Mouse (Mus musculus) gastrocnemius, adult 2 months (tissue): ENCODE data around the gene Srp54a. TPM values are rescaled to one million over a fixed set of nuclear protein-coding genes. Genes with fewer than 3 reads are reported as not detected.
"Not testable (repeated sequence)": the region's sequence is repeated elsewhere in the genome, so short reads cannot be mapped to it uniquely, and the experiment has no call there.

Experiments used
- DNase-seq: peaks from one replicate; pipeline ENCODE4 v3.0.0; 2022
- H3K27ac ChIP-seq: fragments of 200-600 bp; 2 replicates; pipeline ENCODE4 v1.8.1; 2022; ENCODE audit warnings: mild to moderate bottlenecking
- H3K4me3 ChIP-seq: fragments of 200-600 bp; 2 replicates; pipeline ENCODE4 v1.8.1; 2022; ENCODE audit warnings: mild to moderate bottlenecking, moderate library complexity
- CTCF ChIP-seq: fragments of 200-600 bp; IDR thresholded peaks from 2 replicates; pipeline ENCODE4 v1.8.1; 2022; ENCODE audit warnings: antibody characterized with exemption, mild to moderate bottlenecking, moderate library complexity
- intact Hi-C: fragments of 180-260 bp; cut with DNase I; formaldehyde crosslinking; loops from one replicate; pipeline ENCODE4 v1.15.1; 2025
- total RNA-seq, 2 experiments: library from RNA; stranded (reverse); gene quantifications; 2 replicates each; pipeline ENCODE4 v1.2.3; 2021

Srp54a gene
- total RNA-seq, 2 experiments from 2014 or later = 73.7 to 94.3 TPM

- TF ChIP-seq CTCF = no peak
- no peak for DNase-seq
- Histone ChIP-seq H3K27ac (no peak overlapping the region), H3K4me3 (no peak overlapping the region)
- intact Hi-C loops = no loop called here
Observed at GRCm38 (mm10) chr12:55061006-55061405, 19.1 kb upstream of the Srp54a start.

DNA sequence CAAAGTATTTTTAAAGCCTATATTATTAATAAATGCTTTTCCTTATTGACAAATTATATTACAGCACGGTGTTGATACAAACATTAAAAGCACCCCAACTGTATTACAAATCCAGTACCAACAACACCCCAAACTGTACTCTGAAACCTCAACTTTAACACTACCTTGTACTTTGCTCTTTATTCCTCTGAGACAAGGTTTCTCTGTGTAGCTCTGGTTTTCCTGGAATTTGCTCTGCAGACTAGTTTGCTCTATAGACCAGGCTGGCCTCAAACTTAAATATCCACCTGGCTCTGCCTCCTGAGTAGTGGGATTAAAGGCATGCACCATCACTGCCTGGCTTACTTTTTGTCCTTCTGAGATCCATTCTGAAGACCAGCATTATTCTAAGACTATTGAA, 17.9 kb upstream of the Srp54a start:
- H3K4me3 ChIP-seq = no peak overlapping the region
- no peak overlapping the region for H3K27ac ChIP-seq
- intact Hi-C loops = no loop called here
- DNase-seq = no peak
- TF ChIP-seq CTCF = no peak

DNA sequence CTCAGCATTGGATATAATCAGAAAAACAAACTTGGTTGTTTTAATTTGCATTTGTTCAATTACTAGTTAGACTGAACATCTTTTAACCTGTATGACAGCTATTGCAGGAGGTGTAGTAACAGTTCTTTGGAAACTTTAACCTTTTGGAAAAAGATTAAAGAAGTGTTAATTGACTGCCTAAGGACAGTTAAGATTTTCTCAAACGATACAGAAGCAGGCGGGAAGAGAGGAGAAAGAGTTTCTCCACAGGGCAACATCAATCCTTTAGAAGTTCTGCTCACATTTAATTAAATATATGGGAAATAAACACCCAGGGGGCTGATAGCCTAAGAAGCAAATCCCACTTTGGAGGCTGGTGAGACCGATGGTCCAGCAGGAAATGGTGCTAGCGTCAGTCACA, 7.6 kb upstream of the Srp54a start:
- no peak for TF ChIP-seq CTCF
- intact Hi-C loops = no loop called here
- H3K27ac ChIP-seq = no peak overlapping the region
- no peak for DNase-seq
- no peak overlapping the region for H3K4me3 ChIP-seq

- no peak for TF ChIP-seq CTCF
- H3K4me3 ChIP-seq = no peak overlapping the region
- no peak for DNase-seq
- intact Hi-C loops = no loop called here
- no peak overlapping the region for H3K27ac ChIP-seq
Observed at GRCm38 (mm10) chr12:55073686-55074085, 6.4 kb upstream of the Srp54a start.

DNA sequence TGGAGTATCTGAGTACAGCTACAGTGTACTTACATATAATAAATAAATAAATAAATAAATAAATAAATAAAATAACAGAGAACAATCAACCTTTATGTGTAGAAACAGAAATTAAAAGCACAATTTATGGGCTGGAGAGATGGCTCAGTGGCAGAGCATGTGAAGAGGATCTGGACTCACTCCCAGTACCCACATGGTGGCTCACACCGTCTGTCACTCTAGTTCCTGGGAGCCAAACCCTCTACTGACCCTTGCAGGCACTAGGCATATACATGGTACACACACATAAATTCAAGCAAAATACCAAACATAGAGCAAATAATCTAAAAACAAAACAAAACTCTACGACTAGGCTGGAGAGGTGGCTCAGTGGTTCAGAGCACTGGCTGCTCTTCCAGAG, 4.8 kb upstream of the Srp54a start:
- H3K4me3 ChIP-seq = no peak overlapping the region
- H3K27ac ChIP-seq = no peak overlapping the region
- TF ChIP-seq CTCF = no peak
- intact Hi-C loops = no loop called here
- no peak for DNase-seq

DNA sequence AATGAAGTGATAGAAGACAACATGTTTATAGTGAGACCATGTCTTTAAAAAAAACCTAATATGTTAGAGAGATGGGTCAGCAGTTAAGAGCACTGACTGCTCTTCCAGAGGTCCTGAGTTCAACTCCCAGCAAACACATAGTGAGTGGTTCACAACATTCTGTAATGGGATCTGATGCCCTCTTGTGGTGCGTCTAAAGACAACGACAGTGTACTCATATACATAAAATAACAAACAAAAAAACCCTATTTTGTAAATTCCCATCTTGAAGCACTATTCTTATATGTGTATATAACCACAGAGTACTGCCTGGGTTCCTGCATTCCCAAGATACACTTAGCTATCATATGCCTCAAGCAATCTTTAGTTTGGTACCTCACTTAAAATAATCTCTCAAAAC, 1.4 kb upstream of the Srp54a start:
- H3K27ac ChIP-seq, H3K4me3 ChIP-seq, DNase-seq, intact Hi-C loops: not testable (repeated sequence)
- peak; percentile 34; the same call in 1 of the 2 replicates for TF ChIP-seq CTCF

DNA sequence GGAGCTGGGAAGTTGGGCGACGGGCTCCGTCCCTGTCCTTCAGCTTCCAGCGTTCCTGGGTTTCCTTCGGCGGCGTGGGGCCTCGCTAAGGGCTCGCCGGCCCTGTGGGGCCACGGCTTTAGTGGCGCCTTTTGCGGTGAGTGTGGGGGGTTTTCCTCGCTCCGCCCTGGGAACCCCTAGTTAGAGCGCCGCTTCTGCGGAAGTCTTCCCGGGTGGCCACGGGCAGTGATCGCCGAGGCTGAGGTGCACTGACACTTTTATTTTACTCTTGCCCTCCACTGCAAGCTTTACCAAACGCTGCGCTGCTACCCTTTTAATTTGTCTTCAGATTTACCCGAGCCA, 510 bp downstream of the Srp54a start:
- intact Hi-C loops, DNase-seq: not testable (repeated sequence)

GRCm38 (mm10) chr12:55092127-55092526, 12.1 kb downstream of the Srp54a start:
- intact Hi-C loops, H3K27ac ChIP-seq, DNase-seq, H3K4me3 ChIP-seq: not testable (repeated sequence)

More for the DNA sequence above, 510 bp downstream of the Srp54a start:
- Histone ChIP-seq H3K27ac (peak overlapping the region; percentile 93), H3K4me3 (peak overlapping the region; percentile 90)

- H3K27ac ChIP-seq, H3K4me3 ChIP-seq, intact Hi-C loops, DNase-seq: not testable (repeated sequence)
Observed at GRCm38 (mm10) chr12:55112616-55113015, 32.6 kb downstream of the Srp54a start.

DNA sequence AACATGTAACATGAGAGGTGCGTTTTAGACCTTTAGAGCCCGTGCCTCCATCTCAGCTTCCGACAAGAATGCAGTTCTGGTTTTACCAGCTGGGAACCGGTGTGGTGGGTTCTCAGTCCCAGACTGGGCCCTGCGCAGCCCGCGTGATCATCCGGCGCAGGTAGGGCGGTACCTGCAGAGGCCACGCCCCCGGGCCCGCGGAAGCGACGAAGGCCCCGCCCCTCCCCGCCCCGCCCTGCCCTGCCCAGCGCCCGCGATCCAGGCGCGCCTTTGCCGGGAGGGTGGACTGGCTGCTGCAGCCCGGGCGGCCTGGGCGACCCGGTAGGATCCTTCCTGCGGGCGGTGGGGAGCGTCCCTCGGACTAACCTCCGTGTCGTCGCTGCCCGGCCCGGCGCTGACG, 44.2 kb downstream of the Srp54a start, which contains the start of gene Fam177a:
Fam177a (plus strand) TSS at position 228 of the 400 bp plus-strand sequence.
- H3K4me3 ChIP-seq, intact Hi-C loops, H3K27ac ChIP-seq, DNase-seq: not testable (repeated sequence)

DNA sequence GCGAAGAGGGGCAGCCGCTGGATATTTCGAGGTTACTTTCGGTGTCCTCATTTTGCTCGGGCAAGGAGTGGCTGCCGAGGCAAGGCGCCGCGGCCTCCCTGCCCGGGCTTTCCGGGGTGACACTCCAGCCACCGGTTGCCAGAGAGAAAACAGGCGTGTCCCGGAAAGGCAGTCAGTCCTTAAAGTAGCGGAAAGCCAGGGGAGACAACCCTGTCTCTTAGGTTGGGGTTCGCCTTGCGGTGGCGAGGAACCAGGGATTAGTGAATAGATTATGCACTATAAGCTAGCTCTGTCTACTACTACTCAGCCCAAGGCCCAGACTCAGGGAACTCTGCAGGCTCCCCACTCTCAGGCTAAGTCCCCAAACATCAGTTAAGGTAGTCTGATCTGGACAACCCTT, 44.7 kb downstream of the Srp54a start:
- H3K27ac ChIP-seq, DNase-seq, intact Hi-C loops, H3K4me3 ChIP-seq: not testable (repeated sequence)

DNA sequence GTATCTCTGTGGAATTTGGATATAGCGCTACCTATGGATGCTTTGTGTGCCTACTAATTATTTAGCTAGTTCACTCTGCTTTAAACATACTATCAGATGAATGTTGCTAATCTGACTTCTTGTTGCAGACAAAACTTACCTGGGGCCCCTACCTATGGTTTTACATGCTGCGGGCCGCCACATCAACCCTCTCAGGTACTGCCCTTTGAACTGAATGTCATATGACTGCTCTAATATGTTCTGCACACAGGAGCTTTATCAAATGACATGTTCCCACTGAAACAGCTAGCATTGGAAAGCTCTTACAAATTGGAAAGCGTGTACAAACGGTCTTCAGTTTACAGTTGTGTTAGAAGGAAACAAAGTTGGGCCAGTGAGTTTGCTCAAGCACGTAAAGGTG, 55.5 kb downstream of the Srp54a start:
- H3K4me3 ChIP-seq, DNase-seq, H3K27ac ChIP-seq, intact Hi-C loops: not testable (repeated sequence)

- intact Hi-C loops, H3K27ac ChIP-seq, H3K4me3 ChIP-seq, DNase-seq: not testable (repeated sequence)
Observed at GRCm38 (mm10) chr12:55137859-55138258, 57.8 kb downstream of the Srp54a start.

DNA sequence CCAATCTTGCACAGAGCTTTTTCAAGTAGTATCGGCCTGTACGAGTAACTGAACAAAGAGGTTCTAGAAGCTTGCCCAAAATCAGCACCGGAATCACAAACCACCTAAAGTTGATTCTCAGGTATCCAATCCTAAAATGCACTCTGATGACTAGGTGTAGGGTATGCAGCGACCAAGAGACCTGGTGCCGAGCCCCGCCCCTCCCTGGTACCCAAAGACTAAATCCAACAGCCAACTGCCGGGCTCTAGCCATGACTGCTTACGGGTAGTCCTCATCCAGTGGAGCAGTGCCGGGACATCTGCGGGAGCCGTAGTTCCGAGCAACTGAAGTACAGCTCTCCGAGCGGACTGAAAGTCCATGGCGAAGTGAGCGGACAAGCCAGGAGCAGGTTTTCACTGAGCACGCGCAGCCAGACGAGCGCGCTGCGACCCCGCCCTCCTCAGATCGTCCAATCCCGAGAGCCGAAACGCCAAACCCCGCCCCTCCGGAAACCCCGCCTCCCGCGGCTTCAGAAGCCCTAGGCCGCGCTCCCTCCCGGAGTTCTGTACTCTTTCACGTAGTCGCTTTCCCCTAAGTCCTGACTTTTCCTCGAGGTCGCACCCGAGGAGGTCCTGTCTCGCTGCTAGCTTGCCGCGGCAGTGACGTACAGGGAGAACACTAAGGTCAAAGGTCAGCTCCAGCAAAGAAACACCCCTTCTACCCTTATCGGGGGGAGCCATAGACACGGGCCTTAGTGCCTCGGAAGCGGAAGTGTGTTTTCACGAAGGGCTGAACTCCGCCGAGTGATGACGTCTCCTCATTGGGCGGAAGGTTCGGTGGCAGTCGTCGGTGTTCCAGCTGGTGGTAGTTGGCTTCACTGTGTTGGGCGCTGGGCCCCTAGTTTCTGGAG, 74.7 kb downstream of the Srp54a start, which contains the start of gene Srp54b:
Srp54b (plus strand) TSS at position 546 of the 890 bp plus-strand sequence.
- peak within 1 kb of the TSS; percentile 68 for H3K4me3 ChIP-seq
- peak within 1 kb of the TSS; percentile 74 for H3K27ac ChIP-seq
- intact Hi-C loops, DNase-seq: not testable (repeated sequence)

DNA sequence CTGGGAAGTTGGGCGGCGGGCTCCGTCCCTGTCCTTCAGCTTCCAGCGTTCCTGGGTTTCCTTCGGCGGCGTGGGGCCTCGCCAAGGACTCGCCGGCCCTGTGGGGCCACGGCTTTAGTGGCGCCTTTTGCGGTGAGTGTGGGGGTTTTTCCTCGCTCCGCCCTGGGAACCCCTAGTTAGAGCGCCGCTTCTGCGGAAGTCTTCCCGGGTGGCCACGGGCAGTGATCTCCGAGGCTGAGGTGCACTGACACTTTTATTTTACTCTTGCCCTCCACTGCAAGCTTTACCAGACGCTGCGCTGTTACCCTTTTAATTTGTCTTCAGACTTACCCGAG, 75.4 kb downstream of the Srp54a start:
- DNase-seq, intact Hi-C loops: not testable (repeated sequence)
- H3K27ac ChIP-seq = peak overlapping the region; percentile 74
- H3K4me3 ChIP-seq = peak overlapping the region; percentile 68
